Mouse (Mus musculus): Measurements from ENCODE around the gene Xpot. TPM values are rescaled to one million over a fixed set of nuclear protein-coding genes. Genes with fewer than 3 reads are reported as not detected.

Xpot gene
- polyA plus RNA-seq, 1 experiment, result not detected

- no peak overlapping the region for H3K4me3 ChIP-seq (ENCODE audit: insufficient read depth, low read depth, low read length)
- TF ChIP-seq POLR2A (IDR thresholded peaks at IDR 0.05; ENCODE audit: insufficient read depth, low read depth, low read length) (no peak), CTCF (IDR thresholded peaks at IDR 0.05; ENCODE audit: insufficient read depth, low read depth, low read length) (no peak)
- WGBS, result 85% methylated on average over 10 of the region's 10 CpGs
- peaks cover 2% of the 10 kb centered on the region; the same call in 1 of the 2 replicates for H3K4me1 ChIP-seq (ENCODE audit: control insufficient read depth, insufficient read depth, low read length)
- no peak overlapping the region for H3K27ac ChIP-seq (ENCODE audit: insufficient read depth, low read depth, low read length)
Observed at GRCm38 (mm10) chr10:121627216-121627852, 1.2 kb upstream of the Xpot start.

- H3K4me3 ChIP-seq (ENCODE audit: insufficient read depth, low read depth, low read length), result peak overlapping the region; percentile 78
- H3K27ac ChIP-seq (ENCODE audit: insufficient read depth, low read depth, low read length), result peak overlapping the region; percentile 61
- peaks cover 2% of the 10 kb centered on the region; the same call in 1 of the 2 replicates for H3K4me1 ChIP-seq (ENCODE audit: control insufficient read depth, insufficient read depth, low read length)
- under 1% methylated on average over 41 of the region's 41 CpGs for WGBS
- TF ChIP-seq POLR2A (IDR thresholded peaks at IDR 0.05; ENCODE audit: insufficient read depth, low read depth, low read length), result no peak
- no peak for TF ChIP-seq CTCF (IDR thresholded peaks at IDR 0.05; ENCODE audit: insufficient read depth, low read depth, low read length)
Observed at GRCm38 (mm10) chr10:121625407-121626185, 536 bp downstream of the Xpot start.

DNA sequence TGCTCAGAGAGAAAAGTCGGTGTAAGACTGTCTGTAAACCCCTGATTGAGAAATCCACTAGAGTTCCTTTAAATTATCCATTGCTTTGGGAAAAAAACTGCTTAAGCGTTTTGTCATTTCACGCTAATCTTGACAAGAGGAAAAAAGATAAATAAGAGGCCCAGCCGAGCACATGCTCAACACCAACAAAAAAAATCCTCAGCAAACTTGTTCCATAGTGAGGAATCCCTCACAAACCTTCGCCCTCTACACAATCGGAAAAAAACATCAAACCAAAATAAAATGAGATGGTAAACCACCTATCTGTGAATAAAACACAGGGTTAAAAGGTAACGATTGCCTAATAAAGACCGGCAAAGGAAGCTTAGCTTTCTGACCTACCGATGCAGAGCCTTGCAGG is 1.1 kb downstream of the Xpot start:
- Histone ChIP-seq H3K4me3 (ENCODE audit: insufficient read depth, low read depth, low read length) (no peak overlapping the region), H3K27ac (ENCODE audit: insufficient read depth, low read depth, low read length) (no peak overlapping the region), H3K4me1 (ENCODE audit: control insufficient read depth, insufficient read depth, low read length) (peaks cover 2% of the 10 kb centered on the region; the same call in 1 of the 2 replicates)
- WGBS, result 10% methylated on average over 9 of the region's 9 CpGs
- TF ChIP-seq POLR2A (IDR thresholded peaks at IDR 0.05; ENCODE audit: insufficient read depth, low read depth, low read length), result no peak
- TF ChIP-seq CTCF (IDR thresholded peaks at IDR 0.05; ENCODE audit: insufficient read depth, low read depth, low read length), result no peak

- Histone ChIP-seq H3K4me3 (ENCODE audit: insufficient read depth, low read depth, low read length) (no peak overlapping the region), H3K4me1 (ENCODE audit: control insufficient read depth, insufficient read depth, low read length) (peaks cover 2% of the 10 kb centered on the region; the same call in 1 of the 2 replicates), H3K27ac (ENCODE audit: insufficient read depth, low read depth, low read length) (no peak overlapping the region)
- TF ChIP-seq POLR2A (IDR thresholded peaks at IDR 0.05; ENCODE audit: insufficient read depth, low read depth, low read length), result no peak
- no peak for TF ChIP-seq CTCF (IDR thresholded peaks at IDR 0.05; ENCODE audit: insufficient read depth, low read depth, low read length)
- 81% methylated on average over 7 of the region's 7 CpGs for WGBS
Observed at GRCm38 (mm10) chr10:121623670-121624069, 2.5 kb downstream of the Xpot start.

DNA sequence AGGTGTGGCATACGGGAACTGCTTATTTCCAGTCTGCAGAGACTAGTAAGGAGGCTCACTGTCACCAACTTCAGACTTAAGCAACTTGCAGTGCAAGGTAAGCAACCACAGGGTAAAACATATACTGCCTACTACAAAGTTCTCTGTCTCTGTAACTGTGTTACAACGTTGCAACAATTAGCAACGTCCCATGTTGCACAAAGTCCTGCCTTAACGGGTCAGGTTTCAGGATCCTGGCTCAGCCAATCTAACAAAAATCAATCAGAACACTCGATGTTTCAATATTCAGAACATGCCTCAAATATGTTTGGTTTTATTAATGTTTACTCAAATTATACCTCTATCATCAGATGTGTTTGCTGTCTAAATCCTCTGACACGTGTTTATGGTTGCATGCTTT is 3.7 kb downstream of the Xpot start:
- TF ChIP-seq CTCF (IDR thresholded peaks at IDR 0.05; ENCODE audit: insufficient read depth, low read depth, low read length), result no peak
- TF ChIP-seq POLR2A (IDR thresholded peaks at IDR 0.05; ENCODE audit: insufficient read depth, low read depth, low read length), result no peak
- Histone ChIP-seq H3K4me3 (ENCODE audit: insufficient read depth, low read depth, low read length) (no peak overlapping the region), H3K4me1 (ENCODE audit: control insufficient read depth, insufficient read depth, low read length) (peaks cover 2% of the 10 kb centered on the region; the same call in 1 of the 2 replicates), H3K27ac (ENCODE audit: insufficient read depth, low read depth, low read length) (no peak overlapping the region)
- WGBS, result 88% methylated on average over 6 of the region's 6 CpGs

DNA sequence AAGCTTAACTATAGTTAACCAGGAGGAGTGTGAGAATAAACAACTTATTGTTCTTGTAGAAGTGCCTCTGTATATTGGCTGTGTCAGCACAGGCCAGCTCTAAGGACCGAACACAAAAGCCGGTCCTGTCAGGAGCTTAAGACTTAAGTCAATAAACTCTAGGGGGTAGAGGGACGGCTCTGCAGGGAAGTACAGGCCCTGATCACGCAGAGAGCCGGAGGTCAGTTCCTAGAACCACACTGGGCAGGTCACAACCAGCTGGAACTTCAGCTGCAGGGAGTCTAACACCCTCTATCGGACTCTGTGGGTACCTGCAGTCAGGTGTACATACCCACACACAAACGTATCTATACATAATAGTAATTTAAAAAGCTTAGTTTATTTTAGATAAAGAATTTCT is 10.2 kb downstream of the Xpot start:
- 51% methylated on average over 7 of the region's 7 CpGs for WGBS
- TF ChIP-seq POLR2A (IDR thresholded peaks at IDR 0.05; ENCODE audit: insufficient read depth, low read depth, low read length) (no peak), CTCF (IDR thresholded peaks at IDR 0.05; ENCODE audit: insufficient read depth, low read depth, low read length) (no peak)
- Histone ChIP-seq H3K27ac (ENCODE audit: insufficient read depth, low read depth, low read length) (no peak overlapping the region), H3K4me3 (ENCODE audit: insufficient read depth, low read depth, low read length) (no peak overlapping the region), H3K4me1 (ENCODE audit: control insufficient read depth, insufficient read depth, low read length) (peaks cover 5% of the 10 kb centered on the region; the same call in 1 of the 2 replicates)

DNA sequence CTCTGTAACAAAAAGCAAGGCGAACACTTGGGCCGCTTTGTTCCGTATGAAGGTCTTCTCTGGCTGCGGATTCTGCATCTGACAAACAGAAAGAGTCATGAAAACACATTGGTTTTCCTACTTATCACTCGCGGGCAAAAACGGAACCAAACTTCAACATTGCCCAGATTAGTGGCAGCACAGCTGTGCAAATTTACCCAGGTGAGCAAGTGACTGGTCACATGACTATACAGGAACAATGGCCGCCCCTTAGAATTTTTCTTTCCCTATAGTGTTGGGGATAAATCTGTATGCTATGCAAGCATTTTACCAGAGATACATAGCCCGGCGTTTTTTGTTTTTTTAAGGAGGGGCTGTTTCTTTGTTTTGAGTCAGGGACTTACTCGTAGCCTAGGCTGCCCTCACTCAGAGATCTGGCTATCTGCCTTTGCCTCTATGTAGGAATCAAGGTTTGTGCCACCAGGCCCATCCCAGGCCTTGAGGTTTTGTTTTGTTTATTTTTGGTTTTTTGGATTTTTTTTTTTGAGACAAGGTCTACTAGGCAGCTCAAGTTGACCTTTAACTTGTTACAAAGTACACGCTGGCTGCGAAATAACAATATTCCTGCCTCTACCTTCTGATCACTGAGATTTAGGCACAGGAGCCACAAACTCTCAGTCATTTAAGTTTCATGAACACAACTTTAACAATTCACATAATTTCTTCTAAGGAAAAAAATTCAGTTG is 10.8 kb downstream of the Xpot start:
- Histone ChIP-seq H3K4me1 (ENCODE audit: control insufficient read depth, insufficient read depth, low read length) (peaks cover 5% of the 10 kb centered on the region; the same call in 1 of the 2 replicates), H3K4me3 (ENCODE audit: insufficient read depth, low read depth, low read length) (no peak overlapping the region), H3K27ac (ENCODE audit: insufficient read depth, low read depth, low read length) (no peak overlapping the region)
- 94% methylated on average over 13 of the region's 13 CpGs for WGBS
- TF ChIP-seq CTCF (IDR thresholded peaks at IDR 0.05; ENCODE audit: insufficient read depth, low read depth, low read length) (no peak), POLR2A (IDR thresholded peaks at IDR 0.05; ENCODE audit: insufficient read depth, low read depth, low read length) (no peak)

- Histone ChIP-seq H3K4me3 (ENCODE audit: insufficient read depth, low read depth, low read length) (no peak overlapping the region), H3K27ac (ENCODE audit: insufficient read depth, low read depth, low read length) (peak overlapping the region; percentile 45; the same call in 1 of the 2 replicates), H3K4me1 (ENCODE audit: control insufficient read depth, insufficient read depth, low read length) (peaks cover 5% of the 10 kb centered on the region; the same call in 1 of the 2 replicates)
- WGBS, result 69% methylated on average over 13 of the region's 13 CpGs
- TF ChIP-seq CTCF (IDR thresholded peaks at IDR 0.05; ENCODE audit: insufficient read depth, low read depth, low read length) (no peak), POLR2A (IDR thresholded peaks at IDR 0.05; ENCODE audit: insufficient read depth, low read depth, low read length) (no peak)
Observed at GRCm38 (mm10) chr10:121613570-121613969, 12.6 kb downstream of the Xpot start.
